Mouse (Mus musculus) natural killer cell, adult 2 months (primary cell): ENCODE measurements at regions not wholly inside any gene's neighbourhood (a gene's known extent, or its start where the extent isn't known, plus 50 kb on each side); places are given as distances from the start of the nearest gene placed in this dataset.
"Not testable (repeated sequence)": the region's sequence is repeated elsewhere in the genome, so short reads cannot be mapped to it uniquely, and the experiment has no call there.

ENCODE experiments used
- DNase-seq, 2 experiments: peaks; one replicate each; pipeline ENCODE4 v3.0.0; 2022; ENCODE audit warnings: low spot score in 2 of 2

DNA sequence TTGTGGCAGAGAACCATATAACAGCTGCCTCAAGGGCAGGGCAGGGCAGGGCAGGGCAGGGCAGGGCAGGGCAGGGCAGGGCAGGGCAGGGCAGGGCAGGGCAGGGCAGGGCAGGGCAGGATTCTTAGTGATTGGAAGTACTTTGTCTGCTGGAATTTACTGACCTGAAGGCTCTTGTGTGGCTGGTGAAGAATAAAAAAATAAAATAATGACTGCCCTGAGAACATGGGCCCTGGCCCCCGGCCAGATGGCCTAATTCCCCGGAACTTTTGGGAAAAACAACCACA lies 169.3 kb downstream of the Qk start:
- DNase-seq = not testable (repeated sequence)

DNA sequence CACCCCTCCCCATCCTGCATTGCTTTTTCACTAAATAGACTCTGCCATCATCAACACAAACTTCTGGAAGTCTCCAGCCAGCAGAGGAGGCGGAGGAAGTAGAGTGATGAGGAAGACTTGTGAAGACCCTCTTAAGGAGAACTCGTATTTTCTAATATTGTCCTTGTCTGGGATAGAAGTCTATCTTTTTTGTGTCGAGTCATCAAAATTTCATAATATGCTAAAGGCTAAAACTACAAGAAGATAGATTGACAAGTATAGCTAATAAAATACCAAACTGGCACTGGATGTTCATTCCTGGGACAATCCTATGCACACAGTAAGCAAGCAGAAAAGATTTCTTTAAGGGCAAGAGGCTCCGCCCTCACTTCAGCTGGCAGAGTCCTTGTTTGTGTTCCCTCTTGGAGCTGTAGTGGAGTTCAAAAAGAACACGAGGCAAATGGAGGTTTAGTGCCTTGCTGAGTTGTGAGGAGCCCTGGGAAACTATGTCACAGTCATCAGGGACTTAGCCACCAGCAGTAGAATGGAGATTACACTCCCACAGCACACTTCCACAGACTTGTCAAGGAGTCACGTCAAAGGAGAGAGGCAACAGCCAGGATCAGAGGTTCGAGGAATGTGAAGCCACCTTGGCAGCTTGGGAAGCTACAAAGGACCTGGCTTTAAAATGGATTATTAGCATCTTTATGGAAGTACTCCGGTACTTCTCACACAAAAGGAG lies 169.8 kb downstream of the Qk start:
- DNase-seq = no peak

DNA sequence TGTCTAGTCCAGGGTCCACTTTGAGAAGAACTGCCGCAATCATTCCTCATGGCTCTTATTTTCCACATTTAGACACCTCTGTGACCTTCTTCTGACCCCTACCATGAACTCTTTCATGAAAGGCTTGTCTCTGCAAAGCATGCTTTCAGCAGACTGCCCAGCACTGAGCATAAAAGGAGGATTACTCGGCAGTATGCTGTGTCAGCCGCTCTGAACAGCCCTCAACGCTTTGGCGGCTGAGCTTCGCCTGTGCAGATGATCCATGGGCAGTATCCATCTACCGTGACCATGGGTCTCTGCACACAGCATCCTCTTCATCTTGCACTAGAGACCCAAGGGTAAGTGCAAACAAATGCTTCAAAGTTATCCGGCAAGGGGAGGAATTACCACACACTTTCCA lies 172.5 kb downstream of the Qk start:
- no peak for DNase-seq

DNA sequence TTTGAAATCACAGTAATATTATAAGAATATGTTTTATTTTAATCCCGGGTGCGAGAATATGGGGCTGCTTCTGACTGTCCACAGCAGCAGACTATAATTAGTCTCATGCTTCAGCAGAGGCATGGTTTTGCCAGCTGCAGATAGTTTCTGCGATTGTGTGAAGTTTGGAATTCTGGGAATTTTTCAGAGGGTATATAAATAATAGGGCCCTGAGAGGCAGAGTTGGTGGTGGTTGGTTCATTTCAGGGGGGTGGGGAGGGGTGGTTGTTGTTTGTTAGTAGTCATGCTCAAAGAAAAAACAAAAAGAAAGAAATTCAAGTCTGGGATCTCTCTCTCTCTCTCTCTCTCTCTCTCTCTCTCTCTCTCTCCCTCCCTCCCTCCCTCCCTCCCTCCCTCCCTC lies 173.1 kb downstream of the Qk start:
- DNase-seq = no peak

DNA sequence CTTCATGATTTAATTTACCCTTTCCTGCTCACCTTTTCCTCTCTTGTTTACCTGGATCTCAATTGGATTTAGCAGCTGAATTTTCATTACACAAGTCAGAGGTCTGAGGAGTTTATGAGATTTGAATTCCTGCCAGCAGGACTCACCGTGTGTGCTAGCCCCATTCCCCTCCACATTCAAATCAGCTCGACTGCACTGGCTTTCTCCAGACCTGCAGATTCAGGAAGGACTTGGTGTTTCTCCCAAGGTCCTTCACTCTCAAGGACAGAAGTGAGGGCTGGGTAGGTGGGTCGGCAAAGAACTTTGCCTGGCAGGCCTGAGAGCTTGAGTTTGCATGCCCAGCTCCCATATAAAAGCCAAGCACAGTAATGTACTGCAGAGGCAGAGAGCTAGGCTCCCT lies 180.8 kb downstream of the Qk start:
- DNase-seq = no peak

DNA sequence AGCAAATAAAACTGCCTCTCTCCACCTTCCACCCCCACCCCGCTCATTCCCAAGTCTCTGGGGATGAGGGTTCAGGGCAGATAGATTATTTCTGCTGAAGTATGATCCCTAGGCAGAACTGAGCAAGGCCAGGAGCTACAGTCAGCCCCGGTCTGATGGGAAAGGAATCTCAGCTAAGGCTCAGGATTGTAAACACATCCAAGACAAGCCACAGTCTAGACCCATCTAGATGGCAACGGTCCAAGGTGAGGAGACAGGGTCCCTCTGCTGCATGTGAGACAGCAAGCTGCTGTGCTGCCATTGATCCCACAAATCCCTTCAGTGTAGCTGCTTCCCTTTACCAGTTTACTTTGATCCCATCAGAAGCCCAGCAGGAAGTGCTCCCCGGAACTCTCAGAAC lies 181.3 kb downstream of the Qk start:
- DNase-seq = no peak

DNA sequence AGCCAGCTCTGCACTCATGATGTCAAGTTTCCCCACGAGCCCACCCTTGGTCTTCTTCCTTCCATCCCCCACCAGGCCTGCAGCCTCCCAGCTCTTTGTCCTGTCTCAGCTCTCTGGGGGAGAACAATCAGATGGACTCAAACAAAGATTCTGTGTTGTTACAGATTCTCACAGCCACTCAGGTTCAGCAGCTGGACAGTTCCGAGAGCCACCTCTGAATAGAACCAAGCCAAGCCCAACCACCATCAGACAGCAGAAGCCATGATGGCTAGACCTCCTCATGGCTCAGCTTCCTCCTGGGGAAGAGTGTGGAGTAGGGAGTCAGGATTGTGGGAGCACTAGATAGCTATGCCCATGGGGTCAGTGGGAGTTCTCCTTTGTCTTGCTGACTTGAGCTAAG lies 184.5 kb downstream of the Qk start:
- no peak for DNase-seq

DNA sequence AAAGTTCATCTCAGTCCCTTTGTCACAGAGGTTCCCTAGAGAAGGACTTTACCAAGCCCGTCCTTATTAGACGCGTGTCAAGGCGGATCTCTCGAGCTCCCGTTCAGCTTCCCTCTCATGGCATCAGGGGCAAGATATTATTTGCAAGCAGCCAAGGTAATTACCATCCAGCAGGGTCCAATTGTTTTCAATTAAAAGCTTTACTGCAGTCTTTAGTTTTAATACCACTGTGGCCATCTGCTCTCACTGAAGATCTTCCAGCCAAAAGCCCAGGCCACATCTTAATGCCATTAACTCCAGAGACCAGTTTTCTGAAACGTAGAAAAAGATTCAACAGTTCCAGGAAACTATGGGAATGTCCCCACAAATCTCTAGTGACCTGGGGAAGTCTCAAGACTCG lies 191.1 kb downstream of the Qk start:
- no peak for DNase-seq

DNA sequence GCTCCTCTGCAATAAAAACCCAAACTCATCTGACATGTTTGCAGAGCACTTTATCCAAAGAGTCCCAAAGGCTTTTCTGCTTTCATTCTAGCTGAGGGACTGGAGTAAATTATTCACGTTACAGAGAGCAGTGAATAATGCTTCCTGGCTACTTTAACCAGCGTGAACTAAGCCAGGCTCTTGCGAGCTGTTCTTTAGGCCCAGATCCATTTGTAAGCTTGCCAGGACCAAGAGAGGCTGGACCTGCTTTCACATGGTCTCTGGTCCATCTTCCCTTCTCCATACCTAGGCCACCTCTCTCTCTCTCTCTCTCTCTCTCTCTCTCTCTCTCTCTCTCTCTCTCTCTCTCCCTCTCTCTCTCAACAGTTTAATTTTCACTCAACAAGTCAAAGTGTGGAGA lies 197.2 kb downstream of the Qk start:
- no peak for DNase-seq

DNA sequence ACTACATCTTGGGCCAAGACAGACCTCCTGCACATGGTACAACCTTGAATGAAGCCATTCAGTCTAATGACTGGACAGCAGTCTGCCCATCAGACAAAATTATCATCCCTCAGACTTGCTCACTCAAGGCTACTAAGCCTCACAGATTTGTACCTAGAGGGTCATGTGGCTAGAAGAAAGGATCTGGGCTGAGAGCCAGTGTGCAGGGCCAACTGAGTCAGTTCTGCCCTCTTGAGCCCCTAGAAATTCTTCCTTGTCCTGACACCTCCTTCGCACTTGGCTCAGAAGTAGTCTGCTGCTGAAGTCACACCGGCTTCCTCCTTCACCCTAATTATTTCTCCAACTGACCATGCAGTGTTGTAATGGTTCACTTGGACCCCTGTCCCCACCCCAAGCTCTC lies 207.5 kb downstream of the Qk start:
- no peak for DNase-seq

DNA sequence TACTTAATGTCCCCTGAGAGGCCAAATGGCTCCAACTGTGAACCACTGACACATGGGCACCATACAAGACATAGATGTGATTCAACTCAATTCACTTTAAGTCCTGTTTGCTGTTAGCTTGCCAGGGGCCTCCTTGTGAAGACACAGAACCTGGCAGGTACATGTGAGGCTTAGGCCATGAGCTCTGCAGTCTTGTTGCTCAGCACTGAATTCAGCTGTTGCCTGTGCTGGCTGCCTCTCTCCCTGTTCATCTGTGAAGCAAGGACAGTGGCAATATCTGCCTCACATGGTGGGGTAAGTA lies 209.3 kb downstream of the Qk start:
- no peak for DNase-seq

DNA sequence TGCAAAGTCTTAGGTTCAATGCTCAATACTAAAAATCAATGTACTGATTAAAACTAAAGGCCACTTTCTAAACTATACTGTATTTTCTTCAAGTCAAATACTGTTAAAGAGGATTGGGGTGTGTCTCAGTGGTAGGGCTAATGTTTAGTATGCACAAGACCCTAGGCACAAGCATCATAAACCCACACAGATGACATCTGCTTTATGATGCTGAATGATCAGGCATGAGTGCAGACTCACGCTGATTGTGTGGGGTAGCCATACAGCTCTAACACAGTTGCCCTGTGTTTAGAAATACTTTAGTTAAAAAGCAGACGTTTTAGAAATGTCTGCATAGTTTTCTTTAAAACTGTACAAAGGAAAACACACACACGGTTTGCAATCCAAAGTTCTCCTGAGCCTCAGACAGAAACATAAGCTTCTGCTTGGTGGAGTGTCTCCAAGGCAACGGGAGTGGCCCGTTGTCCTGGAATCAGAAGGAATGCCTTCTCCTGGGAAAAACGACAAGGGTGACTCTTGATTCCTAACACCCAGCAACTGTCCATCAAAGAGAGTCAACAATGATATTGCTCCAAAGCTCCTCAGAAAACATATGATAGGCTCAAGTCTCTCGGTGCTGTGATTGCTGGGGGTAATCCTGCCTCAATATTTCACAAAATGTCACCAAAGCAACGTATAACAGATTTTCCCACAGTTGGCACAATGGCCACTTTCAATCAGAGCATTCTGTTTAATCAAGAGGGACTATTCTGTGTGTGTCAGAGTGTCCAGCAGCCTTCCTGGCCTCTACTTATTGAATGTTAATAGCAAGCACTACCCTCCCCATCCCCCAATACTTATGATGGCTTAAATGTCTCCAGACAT lies 209.9 kb downstream of the Qk start:
- DNase-seq = no peak

DNA sequence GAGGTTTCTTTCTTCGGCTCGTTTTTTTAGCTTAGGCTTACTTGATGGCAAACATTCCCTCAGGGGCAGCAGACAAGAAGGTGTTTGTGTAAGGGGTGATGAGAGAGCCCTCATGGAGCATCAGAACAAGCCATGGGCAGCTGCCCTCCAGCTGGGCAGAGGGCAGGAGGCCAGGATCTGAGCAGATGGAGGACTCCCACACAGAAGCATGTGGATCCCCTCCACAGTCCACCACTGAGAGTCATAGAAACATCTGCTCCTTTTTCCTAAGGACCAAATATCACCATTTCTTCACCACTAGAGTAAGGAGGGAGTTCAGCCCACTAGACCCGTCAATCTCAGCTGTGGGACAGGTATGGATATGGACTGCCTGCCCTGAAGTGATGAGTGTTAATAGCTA lies 214.4 kb downstream of the Qk start:
- DNase-seq = no peak

DNA sequence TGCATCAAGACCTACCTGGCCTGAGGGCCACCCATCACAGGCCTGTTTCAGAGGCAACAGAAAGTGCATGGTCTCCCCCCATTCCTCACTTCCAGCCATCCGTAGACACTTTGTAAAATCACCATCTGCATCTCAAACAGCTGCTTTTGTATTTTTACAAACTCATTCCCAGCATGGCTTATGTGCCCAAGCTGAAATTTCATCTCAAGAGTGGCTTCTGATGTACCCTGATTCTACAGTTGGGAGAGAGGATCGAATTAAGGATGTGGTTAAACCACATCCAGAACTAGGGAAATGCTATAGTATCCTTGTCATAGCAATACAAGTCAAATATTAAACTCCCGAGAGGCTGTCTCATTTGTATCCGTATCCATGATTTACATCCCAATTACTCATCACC lies 221.5 kb downstream of the Qk start:
- no peak for DNase-seq

DNA sequence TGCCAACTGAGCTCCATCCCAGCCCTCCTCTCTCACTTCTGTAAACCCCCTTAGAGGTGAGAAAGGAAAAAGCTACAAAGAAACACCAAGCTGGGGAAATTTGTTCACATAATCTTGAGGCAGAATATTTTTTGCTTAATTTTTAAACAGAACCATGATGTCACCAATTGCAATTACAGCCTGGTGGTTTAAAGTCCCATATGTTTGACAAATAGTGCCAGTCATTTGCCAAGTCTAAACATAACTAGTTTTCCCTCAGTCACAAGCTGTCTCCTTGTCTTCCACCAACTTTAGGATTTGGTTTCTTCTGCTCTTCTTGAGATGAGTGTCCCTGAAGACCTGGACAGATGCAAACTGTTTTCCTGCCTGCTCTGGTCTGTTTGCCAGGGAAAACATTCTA lies 222.0 kb downstream of the Qk start:
- no peak for DNase-seq

DNA sequence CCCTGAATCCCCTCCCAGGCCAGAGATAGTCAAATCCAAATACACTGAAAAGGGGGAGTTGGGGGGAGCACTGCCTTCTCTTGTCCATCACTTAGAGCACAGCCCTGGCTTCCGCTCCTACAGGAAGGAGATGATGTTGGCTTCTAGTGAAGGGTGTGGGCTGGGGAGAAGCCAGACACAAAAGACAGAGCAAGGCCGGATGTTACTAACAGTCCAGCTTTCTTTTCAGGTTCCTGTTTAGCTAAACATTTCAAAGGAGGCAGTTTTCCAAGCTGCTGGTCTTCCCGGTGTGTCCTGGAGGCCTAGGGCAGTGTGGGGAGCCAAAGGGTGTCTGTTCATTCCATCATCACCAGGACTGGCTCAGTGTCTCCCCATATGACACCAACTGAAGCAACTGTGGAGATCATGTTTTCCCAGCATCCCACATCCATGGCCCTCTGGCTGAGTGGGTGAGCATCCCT lies 223.8 kb downstream of the Qk start:
- no peak for DNase-seq

DNA sequence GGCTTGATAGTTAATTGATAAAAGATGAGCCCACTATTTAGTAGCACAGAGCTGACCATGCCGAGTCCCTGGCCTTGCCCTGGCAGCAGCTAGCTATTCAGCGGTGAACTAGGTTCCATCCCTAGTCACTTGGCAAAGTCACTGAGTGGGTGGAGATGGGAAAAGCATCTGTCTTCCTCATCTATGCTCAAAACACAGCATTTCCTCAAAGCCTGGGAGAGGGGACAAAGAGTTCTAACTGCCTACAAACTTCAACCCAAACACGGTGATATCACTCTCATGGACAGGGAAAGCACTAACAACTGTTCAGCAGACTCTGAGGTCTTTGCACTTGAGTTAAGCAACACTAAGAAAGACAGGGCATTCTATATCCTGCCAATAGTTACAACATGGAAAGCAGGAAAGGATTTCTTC lies 225.5 kb downstream of the Qk start:
- no peak for DNase-seq

DNA sequence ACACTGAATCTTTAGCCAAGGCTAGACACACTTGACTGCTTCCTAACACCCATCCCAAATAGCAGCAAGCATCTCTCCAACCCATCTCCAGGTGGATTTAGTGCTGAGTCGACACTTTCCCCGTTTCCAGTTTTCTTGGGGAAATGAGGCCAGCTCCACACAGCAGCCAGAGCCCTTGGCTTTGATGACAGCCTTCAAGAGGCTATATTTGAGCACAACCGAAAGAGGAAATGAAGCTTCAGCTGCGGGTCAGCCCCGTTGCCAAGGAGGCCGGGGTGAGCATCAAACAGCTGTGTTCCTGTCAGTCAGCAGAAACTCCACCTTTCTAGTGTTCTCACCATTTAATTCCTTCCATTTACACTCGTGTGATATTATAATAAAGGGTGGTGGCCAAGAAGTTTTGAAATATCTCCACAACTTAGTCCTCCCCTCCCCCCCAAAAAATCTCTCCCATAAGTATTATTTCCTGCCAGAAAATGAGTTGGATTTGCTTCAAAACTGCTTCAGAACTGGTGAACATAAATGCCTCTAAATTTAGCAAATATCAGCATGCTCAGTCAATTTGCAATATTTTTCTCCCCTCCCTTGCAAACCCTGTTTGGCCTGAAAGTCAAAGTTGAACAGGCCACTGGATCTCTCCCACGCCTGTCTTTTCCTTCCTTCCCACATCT lies 226.1 kb downstream of the Qk start:
- DNase-seq = peak; percentile 4 to 50

DNA sequence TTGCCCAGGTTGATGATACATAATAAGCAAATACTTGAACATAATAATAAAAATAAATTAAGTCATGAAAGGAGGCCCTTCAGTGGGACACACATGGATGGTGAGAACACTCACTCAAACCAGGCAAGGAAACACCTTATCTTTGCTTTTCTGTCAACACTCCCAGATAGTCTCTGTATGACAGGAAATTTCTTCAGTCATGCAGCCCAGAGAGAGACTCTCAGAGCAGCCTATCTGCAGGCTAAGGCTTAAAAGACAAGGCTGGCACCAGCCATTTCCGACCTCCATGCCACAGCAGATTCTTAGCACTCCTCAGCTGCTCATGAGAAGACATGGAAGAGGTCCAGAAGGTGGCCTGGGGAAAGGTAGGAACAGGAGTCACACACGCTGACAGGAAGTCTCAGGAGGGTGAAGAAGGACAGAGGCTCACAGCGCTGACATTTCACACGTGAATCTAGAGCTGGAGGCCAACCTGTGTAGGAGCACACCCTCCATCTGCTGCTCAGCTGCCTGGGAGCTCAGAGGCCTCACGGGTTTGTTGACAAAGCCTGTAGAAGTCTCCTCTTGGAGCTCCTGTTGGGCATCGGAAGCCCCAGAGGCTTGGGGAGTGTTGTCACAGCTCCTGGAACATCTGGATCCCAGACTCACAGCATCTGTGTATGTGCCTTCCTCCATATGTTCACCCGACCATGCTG lies 232.3 kb downstream of the Qk start:
- DNase-seq = no peak

DNA sequence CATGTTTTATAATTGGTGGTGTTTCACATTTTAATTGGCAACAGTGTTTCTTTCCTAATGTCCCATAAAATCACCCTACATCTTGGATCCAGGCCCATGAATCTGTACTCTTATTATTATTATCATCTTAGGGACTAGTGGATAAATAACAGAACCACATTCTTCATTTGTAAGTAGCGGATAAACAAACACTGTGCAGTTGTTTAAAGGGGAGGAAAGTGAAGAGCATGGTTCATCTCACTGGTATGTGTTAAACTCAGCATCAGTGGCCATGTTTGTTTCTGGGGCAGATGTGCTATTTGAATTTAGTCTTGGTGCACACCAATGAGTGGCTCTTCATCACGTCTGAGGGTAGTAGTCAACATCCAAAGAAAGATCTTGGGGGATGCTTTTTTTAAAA lies 233.1 kb downstream of the Qk start:
- no peak for DNase-seq

DNA sequence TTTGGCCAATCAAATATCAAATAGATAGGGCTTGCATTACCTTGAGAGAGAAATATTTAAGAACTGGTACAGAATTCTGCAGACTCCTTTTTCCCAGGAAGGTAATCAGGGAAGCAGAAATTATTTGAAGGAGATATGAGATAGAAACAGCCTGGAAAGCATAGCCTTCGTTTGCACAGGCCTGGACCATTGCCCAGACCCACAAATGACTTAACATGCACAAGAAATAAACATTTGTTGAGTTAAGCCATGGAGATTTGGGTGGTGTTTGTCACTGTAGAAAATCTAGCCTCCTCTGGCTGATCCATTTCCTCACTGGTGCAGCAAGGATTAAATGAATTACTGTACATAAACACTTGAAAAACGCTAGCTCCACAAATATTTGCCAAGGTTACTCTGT lies 233.5 kb downstream of the Qk start:
- DNase-seq = no peak

DNA sequence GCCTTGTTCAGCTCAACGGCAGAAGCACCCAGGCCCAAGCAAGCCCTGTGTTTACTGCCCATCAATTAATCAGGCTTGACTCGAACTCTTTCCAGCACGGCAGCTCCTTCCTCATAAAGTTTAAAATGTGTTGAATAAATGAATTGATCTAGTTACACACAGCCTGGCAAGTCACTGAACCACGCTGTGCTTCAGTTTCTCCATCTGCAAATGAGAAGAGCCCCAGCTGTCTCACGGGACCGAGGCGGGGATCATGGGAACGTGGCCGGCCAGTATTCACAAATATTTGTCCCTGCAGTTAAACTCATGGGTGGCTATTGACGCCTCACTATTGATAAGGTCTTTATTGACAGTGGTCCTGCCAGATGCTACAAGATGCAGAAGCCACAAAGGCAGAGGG lies 237.9 kb downstream of the Qk start:
- DNase-seq = no peak
